Comparison of ENCODE assay signal across 8 mouse cellular contexts in the genomic region with DNA sequence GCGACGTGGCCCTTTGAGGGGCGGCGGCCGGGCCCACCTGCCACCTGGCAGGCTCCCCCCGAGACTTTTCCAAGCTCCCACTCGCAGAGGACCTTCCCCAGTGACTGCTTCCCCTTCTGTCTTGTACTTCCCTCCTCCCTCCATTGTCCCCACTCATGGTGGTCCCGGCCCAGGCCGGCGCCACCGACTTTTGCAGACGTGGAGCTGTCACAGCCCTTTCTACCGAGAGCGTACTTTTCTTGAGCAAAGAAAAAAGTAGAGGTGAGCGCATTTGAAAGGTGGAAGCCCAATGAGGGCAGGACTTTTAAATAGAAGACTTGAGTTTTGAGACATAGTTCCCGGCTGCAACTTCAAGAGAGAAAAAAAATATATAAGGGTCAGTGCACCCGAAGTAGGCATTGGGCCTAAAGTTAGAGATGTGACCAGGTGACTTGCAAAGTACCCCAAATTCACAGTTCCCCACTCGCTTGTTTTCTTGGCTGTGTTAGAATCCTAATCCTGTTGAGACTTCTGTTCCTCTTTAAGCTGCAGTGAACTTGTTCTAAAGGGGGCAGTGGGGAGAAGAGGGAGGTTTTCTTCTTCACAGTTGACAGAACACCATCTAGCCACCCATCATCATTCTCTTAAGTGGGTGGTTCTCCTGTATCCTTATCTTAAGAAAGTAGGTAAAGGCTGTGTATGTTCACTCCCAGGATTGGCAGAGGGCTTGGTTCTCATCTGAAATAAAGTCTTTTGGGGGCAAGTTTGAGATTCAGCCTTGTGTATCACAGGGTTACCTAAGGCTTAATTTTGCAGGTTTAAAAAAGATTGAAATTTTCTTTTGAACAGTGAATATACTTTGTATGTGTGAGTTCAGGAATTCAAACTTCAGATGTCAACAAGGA. TPM values are rescaled to one million over a fixed set of nuclear protein-coding genes. Genes with fewer than 3 reads are reported as not detected.
DNase-seq lines count a peak whose midpoint lies in the region; ATAC-seq and TF ChIP-seq lines count a peak whose summit lies in the region.

No protein-coding gene starts in this region.

- no peak for TF ChIP-seq RAD21 in MEL (IDR thresholded peaks at IDR 0.05; ENCODE audit: low read depth, low read length)

- no peaks in the 10 kb centered on the region for H3K9me3 ChIP-seq in kidney, postnatal 0 days (replicated peaks; ENCODE audit: low read length)
- no peaks in the 10 kb centered on the region for H3K9me3 ChIP-seq in MEL (replicated peaks; ENCODE audit: insufficient read depth, low read length)
- H3K9me3 ChIP-seq in hindbrain, embryonic 16.5 days (ENCODE audit: control insufficient read depth, low read length) = no peaks in the 10 kb centered on the region
- H3K9me3 ChIP-seq in stomach, postnatal 0 days (ENCODE audit: control insufficient read depth, low read length) = no peaks in the 10 kb centered on the region

- H3K79me2 ChIP-seq in MEL (ENCODE audit: control insufficient read depth, insufficient read depth, low read length, poor library complexity) = peaks cover 18% of the 10 kb centered on the region

- TF ChIP-seq CTCF in kidney, postnatal 0 days (IDR thresholded peaks at IDR 0.05; ENCODE audit: low read depth) = no peak
- TF ChIP-seq CTCF in MEL (IDR thresholded peaks at IDR 0.05 in 2 of 3, conservative IDR thresholded peaks at IDR 0.05 in 1 of 3; ENCODE audit: control insufficient read depth in 1 of 3, insufficient read depth in 1 of 3, low read depth in 2 of 3, low read length in 3 of 3, poor library complexity in 1 of 3, severe bottlenecking in 1 of 3) = no peak
- 0 out of 2 replicates have a peak, but pooled peaks have one; percentile 5 for TF ChIP-seq CTCF in stomach, postnatal 0 days (IDR thresholded peaks at IDR 0.05; ENCODE audit: low read depth)

- peak; percentile 48 for DNase-seq in kidney, postnatal 0 days (ENCODE audit: low spot score)
- no peak for DNase-seq in kidney, adult 11 months
- peak; percentile 68 for DNase-seq in MEL (ENCODE audit: low read depth, low spot score)
- no peak for DNase-seq in stomach, postnatal 0 days (ENCODE audit: low spot score)
- no peak for DNase-seq in left cerebral cortex, adult 18-20 months (ENCODE audit: low spot score in 2 of 2)

- H3K4me3 ChIP-seq in kidney, postnatal 0 days (replicated peaks; ENCODE audit: low read depth, low read length) = peak overlapping the region; percentile 95
- H3K4me3 ChIP-seq in MEL (ENCODE audit: control insufficient read depth in 1 of 2, insufficient read depth in 1 of 2, low read depth in 2 of 2, low read length in 2 of 2) = peak overlapping the region; percentile 81 to 100
- peak overlapping the region; percentile 94 for H3K4me3 ChIP-seq in hindbrain, embryonic 16.5 days (ENCODE audit: low read length)
- H3K4me3 ChIP-seq in stomach, postnatal 0 days (ENCODE audit: low read depth, low read length) = peak overlapping the region; percentile 95

- H3K36me3 ChIP-seq in kidney, postnatal 0 days (ENCODE audit: insufficient read depth, low read length) = peaks cover 9% of the 10 kb centered on the region; the same call in 1 of the 2 replicates
- peaks cover 9 to 26% of the 10 kb centered on the region in 2 experiments for H3K36me3 ChIP-seq in MEL (ENCODE audit: control insufficient read depth in 1 of 2, insufficient read depth in 2 of 2, low read length in 2 of 2)
- H3K36me3 ChIP-seq in hindbrain, embryonic 16.5 days (ENCODE audit: control insufficient read depth, insufficient read depth, low read length) = peaks cover 10% of the 10 kb centered on the region
- H3K36me3 ChIP-seq in stomach, postnatal 0 days (ENCODE audit: control insufficient read depth, insufficient read depth, low read length) = no peaks in the 10 kb centered on the region

- peak overlapping the region; percentile 74 for H3K4me2 ChIP-seq in kidney, postnatal 0 days (ENCODE audit: low read length)
- H3K4me2 ChIP-seq in hindbrain, embryonic 16.5 days (ENCODE audit: low read length) = peak overlapping the region; percentile 76
- H3K4me2 ChIP-seq in stomach, postnatal 0 days (replicated peaks; ENCODE audit: low read depth) = peak overlapping the region; percentile 72

- H3K27ac ChIP-seq in kidney, postnatal 0 days = peak overlapping the region; percentile 90
- peak overlapping the region; percentile 21; the same call in 1 of the 2 replicates for H3K27ac ChIP-seq in MEL (ENCODE audit: control insufficient read depth, low read depth, low read length)
- peak overlapping the region; percentile 92 for H3K27ac ChIP-seq in hindbrain, embryonic 16.5 days (ENCODE audit: low read depth, low read length)
- peak overlapping the region; percentile 90 for H3K27ac ChIP-seq in stomach, postnatal 0 days (replicated peaks)

- H3K9ac ChIP-seq in kidney, postnatal 0 days (ENCODE audit: low read depth, low read length) = peak overlapping the region; percentile 97
- peak overlapping the region; percentile 88 for H3K9ac ChIP-seq in MEL (ENCODE audit: control insufficient read depth, low read depth, low read length, poor library complexity, severe bottlenecking)
- peak overlapping the region; percentile 98 for H3K9ac ChIP-seq in hindbrain, embryonic 16.5 days (ENCODE audit: low read depth, low read length)
- peak overlapping the region; percentile 99 for H3K9ac ChIP-seq in stomach, postnatal 0 days (ENCODE audit: low read length)

- no peak for TF ChIP-seq EP300 in MEL (IDR thresholded peaks at IDR 0.05; ENCODE audit: low read depth in 1 of 2, low read length in 2 of 2)
- TF ChIP-seq EP300 in stomach, postnatal 0 days (optimal IDR thresholded peaks at IDR 0.05) = no peak

- peaks cover 8% of the 10 kb centered on the region for H3K4me1 ChIP-seq in kidney, postnatal 0 days (replicated peaks; ENCODE audit: insufficient read depth, low read length)
- H3K4me1 ChIP-seq in MEL (ENCODE audit: control insufficient read depth in 1 of 2, insufficient read depth in 2 of 2, low read length in 2 of 2) = peaks cover 16 to 22% of the 10 kb centered on the region in 2 experiments
- peaks cover 18% of the 10 kb centered on the region for H3K4me1 ChIP-seq in hindbrain, embryonic 16.5 days (ENCODE audit: control insufficient read depth, insufficient read depth, low read depth, low read length)
- H3K4me1 ChIP-seq in stomach, postnatal 0 days (replicated peaks; ENCODE audit: control insufficient read depth, insufficient read depth) = 0 out of 2 replicates have a peak, but pooled peaks cover 2% of the 10 kb centered on the region

- TF ChIP-seq POLR2A in MEL (IDR thresholded peaks at IDR 0.05; ENCODE audit: control insufficient read depth in 1 of 2, insufficient read depth in 1 of 2, low read depth in 1 of 2, low read length in 2 of 2, poor library complexity in 1 of 2) = no peak

- no peaks in the 10 kb centered on the region for H3K27me3 ChIP-seq in kidney, postnatal 0 days (ENCODE audit: insufficient read depth, low read length)
- H3K27me3 ChIP-seq in MEL (ENCODE audit: control insufficient read depth in 1 of 2, insufficient read depth in 2 of 2, low read length in 2 of 2) = no peaks in the 10 kb centered on the region
- no peaks in the 10 kb centered on the region for H3K27me3 ChIP-seq in hindbrain, embryonic 16.5 days (replicated peaks; ENCODE audit: control insufficient read depth, insufficient read depth, low read length)
- H3K27me3 ChIP-seq in stomach, postnatal 0 days (ENCODE audit: control insufficient read depth, insufficient read depth, low read length) = no peaks in the 10 kb centered on the region

- under 1% methylated on average over 16 of the region's 18 CpGs for WGBS in kidney, postnatal 0 days
- WGBS in hindbrain, embryonic 16.5 days = under 1% methylated on average over 16 of the region's 18 CpGs
- WGBS in stomach, postnatal 0 days = 1% methylated on average over 18 of the region's 18 CpGs

- peak; percentile 33 for ATAC-seq in kidney, postnatal 0 days (replicated peaks; ENCODE audit: low FRiP score, low read depth)
- peak; percentile 14; the same call in 1 of the 2 replicates for ATAC-seq in erythroblast, adult 5-6 weeks (replicated peaks; ENCODE audit: low FRiP score, poor library complexity, severe bottlenecking)
- peak; percentile 56; the same call in 1 of the 2 replicates for ATAC-seq in hindbrain, embryonic 16.5 days
- peak; percentile 23; the same call in 1 of the 2 replicates for ATAC-seq in megakaryocyte progenitor cell, adult 5-6 weeks (replicated peaks; ENCODE audit: poor library complexity)
- ATAC-seq in stomach, postnatal 0 days (ENCODE audit: low FRiP score, low TSS enrichment) = peak; percentile 36; the same call in 1 of the 2 replicates

TF ChIP-seq in MEL, 35 proteins besides CTCF, POLR2A, EP300 and RAD21:
- TF ChIP-seq TAL1 (IDR thresholded peaks at IDR 0.05; ENCODE audit: low read length) (no peak), GABPA (IDR thresholded peaks at IDR 0.05; ENCODE audit: low read depth, low read length) (no peak), RCOR1 (IDR thresholded peaks at IDR 0.05; ENCODE audit: low read depth, low read length) (no peak)

RNA-seq across cellular contexts. Expression of a gene that starts 0.9 kb away (rescaled TPM):
- 28.6 and 31.9 TPM in 2 replicates for polyA plus RNA-seq in kidney, postnatal 0 days (2015; fragmentation: Nextera tagmentation; extraction: Ambion mirVana)
- total RNA-seq in MEL (2012; rRNA removed) = 18.1 and 18.3 TPM in 2 replicates
- polyA plus RNA-seq in MEL (2012; ENCODE audit: insufficient read depth in 1 of 2, insufficient read length in 2 of 2, low read depth in 1 of 2, low replicate concordance in 2 of 2, missing spikeins in 1 of 2) = 10 to 100 TPM; 15.2 to 53.6 TPM
- total RNA-seq in erythroblast, adult 5-6 weeks (2015; ENCODE audit: low replicate concordance) = 15.9 and 25.3 TPM in 2 replicates
- 25.4 and 33.2 TPM in 2 replicates for total RNA-seq in erythroblast, adult 5-6 weeks (2017; ENCODE audit: low replicate concordance)
- 33.6 and 37.9 TPM in 2 replicates for polyA plus RNA-seq in hindbrain, embryonic 16.5 days (2015; fragmentation: Nextera tagmentation; extraction: Ambion mirVana)
- total RNA-seq in megakaryocyte progenitor cell, adult 5-6 weeks (2015) = 50.8 and 52.9 TPM in 2 replicates
- 48.7 and 53.4 TPM in 2 replicates for total RNA-seq in megakaryocyte progenitor cell, adult 5-6 weeks (2017)
- polyA plus RNA-seq in stomach, postnatal 0 days (2015; fragmentation: Nextera tagmentation; extraction: Ambion mirVana) = 17.6 and 18.4 TPM in 2 replicates
- 10 to 100 TPM; 55.8 to 57.6 TPM for total RNA-seq in left cerebral cortex, adult 18-20 months (2021)

RNA-seq across cellular contexts. Expression of a gene that starts 59.9 kb away (rescaled TPM):
- 47.2 and 52.1 TPM in 2 replicates for polyA plus RNA-seq in kidney, postnatal 0 days (2015; fragmentation: Nextera tagmentation; extraction: Ambion mirVana)
- total RNA-seq in MEL (2012; rRNA removed) = 255 and 325 TPM in 2 replicates
- polyA plus RNA-seq in MEL (2012; ENCODE audit: insufficient read depth in 1 of 2, insufficient read length in 2 of 2, low read depth in 1 of 2, low replicate concordance in 2 of 2, missing spikeins in 1 of 2) = 1,000 to 10,000 TPM in 1 of 2 experiments, 100 to 1,000 TPM in 1; 364 to 5,082 TPM
- total RNA-seq in erythroblast, adult 5-6 weeks (2015; ENCODE audit: low replicate concordance) = 19.2 and 24.2 TPM in 2 replicates
- 10.6 and 10.9 TPM in 2 replicates for total RNA-seq in erythroblast, adult 5-6 weeks (2017; ENCODE audit: low replicate concordance)
- polyA plus RNA-seq in hindbrain, embryonic 16.5 days (2015; fragmentation: Nextera tagmentation; extraction: Ambion mirVana) = 33.3 and 36.6 TPM in 2 replicates
- 143 and 155 TPM in 2 replicates for total RNA-seq in megakaryocyte progenitor cell, adult 5-6 weeks (2015)
- 103 and 109 TPM in 2 replicates for total RNA-seq in megakaryocyte progenitor cell, adult 5-6 weeks (2017)
- polyA plus RNA-seq in stomach, postnatal 0 days (2015; fragmentation: Nextera tagmentation; extraction: Ambion mirVana) = 23.8 and 25.2 TPM in 2 replicates
- 10 to 100 TPM; 13.8 to 17.2 TPM for total RNA-seq in left cerebral cortex, adult 18-20 months (2021)

Comparison
In these comparisons a context has a peak if more than half of its experiments do, and no peak if none do; other contexts are left out.
1. DNase-seq: peak in kidney, postnatal 0 days (single experiment) and MEL (single experiment); none in kidney, adult 11 months (single experiment), stomach, postnatal 0 days (single experiment) and left cerebral cortex, adult 18-20 months (0 of 2).
2. H3K27ac ChIP-seq: peak in every context shown above with its lines; median percentile 92 in hindbrain, embryonic 16.5 days; 90 in kidney, postnatal 0 days; 90 in stomach, postnatal 0 days; 21 in MEL.
3. RNA of a gene that starts 59.9 kb away (total RNA-seq): 255 to 325 TPM in MEL and 103 to 155 TPM in megakaryocyte progenitor cell, adult 5-6 weeks; 10.6 to 24.2 TPM in erythroblast, adult 5-6 weeks and 13.8 to 17.2 TPM in left cerebral cortex, adult 18-20 months; every median in the first group is over 4 times any median in the second.
4. Peak in every context shown above with its lines, with median percentiles within 50 percentile points of each other: ATAC-seq, H3K4me2 ChIP-seq, H3K4me3 ChIP-seq and H3K9ac ChIP-seq.